Mouse (Mus musculus) induced T-regulatory cell, adult 2 months (primary cell): ENCODE data around the gene Snrnp48.

Source experiments
- DNase-seq: peaks from one replicate; pipeline ENCODE4 v3.0.0-alpha.2; 2012; ENCODE audit warnings: low read depth

Gene Snrnp48

DNA sequence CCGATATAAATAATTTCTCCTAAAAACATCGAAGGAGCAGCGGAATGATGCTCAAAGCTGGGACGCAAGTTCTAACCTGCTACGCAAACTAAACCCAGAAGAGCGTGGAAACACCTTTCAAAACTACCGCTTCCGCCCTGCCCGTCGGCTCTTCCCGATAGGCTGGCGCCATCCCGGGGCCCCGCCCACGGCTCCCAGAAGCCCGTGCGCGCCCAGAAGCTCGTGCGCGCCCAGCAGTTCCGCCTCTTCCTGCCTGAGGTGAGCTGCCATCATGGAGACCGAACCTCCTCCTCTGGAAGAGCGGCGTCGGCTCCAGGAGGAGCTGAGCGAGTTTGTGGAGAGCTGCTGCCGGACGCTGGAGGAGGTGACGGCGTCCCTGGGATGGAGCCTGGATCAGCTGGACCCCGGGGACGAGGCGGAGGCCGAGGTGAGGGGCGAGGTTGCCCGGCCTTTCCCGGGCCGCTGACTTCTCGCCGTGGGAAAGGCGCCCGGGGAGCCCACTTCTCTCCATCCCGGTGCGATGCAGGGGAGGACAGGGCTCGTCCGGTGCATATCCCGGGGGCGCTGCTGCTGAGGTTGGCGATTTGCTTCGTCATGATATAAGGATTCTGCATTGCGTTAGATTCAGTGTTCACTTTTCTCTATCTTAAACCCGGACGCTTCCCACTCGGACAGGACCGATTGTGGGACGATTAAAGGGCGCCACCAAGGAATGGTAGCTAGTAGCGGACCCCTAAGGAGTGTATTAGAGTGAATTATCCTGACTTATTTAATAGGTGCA, at the start of gene Snrnp48:
Snrnp48 (plus strand) TSS at position 237 of the 781 bp plus-strand sequence.
- DNase-seq, result peak; percentile 95

- DNase-seq, result no peak
Observed at GRCm38 (mm10) chr13:38155523-38155922, 49.2 kb upstream of the Snrnp48 start.

DNA sequence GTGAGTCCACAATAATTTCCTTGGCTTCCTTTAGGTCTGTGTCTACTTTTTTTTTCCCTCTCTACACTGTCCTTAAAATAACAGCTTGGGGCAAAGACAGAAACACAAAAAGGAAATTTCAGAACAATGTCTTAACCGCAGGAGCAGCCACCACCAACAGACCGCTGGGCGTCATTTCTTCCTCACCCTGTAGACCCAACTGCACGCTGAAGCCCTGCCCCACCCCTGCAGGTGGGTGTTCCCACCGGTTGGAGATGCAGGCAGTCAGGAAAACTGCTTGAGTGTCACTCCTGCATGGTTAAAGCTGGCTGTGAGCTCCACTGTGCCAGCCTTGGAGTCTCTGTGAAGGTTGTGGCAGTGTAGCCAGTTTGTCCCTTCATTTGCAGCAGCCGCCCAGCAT, 47.1 kb upstream of the Snrnp48 start:
- no peak for DNase-seq

GRCm38 (mm10) chr13:38162002-38162401, 42.7 kb upstream of the Snrnp48 start:
- DNase-seq, result no peak

DNA sequence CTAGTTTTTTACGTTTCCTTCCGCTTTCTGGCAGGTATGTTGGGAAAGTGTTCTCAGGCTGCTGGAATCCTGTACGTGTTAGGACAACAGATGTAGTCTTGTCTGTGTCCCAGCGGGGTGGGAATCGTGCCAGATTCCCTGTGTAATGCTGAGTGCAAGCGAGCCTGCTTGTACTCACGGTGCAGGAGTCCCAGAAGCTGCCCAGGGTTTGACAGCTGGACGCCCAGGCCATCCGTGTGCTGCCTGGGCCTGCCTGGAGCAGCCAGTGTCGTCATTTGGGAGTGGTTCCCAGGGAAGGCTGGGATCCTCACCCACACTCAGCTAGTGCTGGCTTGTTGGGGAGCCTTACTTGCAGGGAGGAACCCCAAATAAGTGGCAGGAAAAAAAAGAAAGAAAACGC, 42.1 kb upstream of the Snrnp48 start:
- DNase-seq, result no peak

DNA sequence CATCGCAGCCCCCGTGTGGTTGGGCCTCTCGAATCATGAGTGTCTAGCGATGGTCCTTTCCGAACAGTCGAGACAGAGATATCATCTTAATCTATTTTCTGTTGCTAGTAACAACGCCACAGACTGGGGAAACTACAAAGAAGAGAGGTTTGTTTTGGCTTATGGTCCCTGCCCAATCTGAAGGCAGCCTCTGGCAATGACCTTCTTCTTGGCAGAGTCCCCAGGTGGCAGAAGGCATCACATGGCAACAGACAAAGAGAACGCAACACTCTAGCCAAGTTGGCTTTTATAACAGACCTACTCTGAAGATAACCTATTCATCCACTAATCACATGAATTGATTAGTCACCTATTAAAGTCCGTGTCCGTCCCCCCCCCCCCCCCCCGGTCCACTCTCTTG, 39.8 kb upstream of the Snrnp48 start:
- no peak for DNase-seq

DNA sequence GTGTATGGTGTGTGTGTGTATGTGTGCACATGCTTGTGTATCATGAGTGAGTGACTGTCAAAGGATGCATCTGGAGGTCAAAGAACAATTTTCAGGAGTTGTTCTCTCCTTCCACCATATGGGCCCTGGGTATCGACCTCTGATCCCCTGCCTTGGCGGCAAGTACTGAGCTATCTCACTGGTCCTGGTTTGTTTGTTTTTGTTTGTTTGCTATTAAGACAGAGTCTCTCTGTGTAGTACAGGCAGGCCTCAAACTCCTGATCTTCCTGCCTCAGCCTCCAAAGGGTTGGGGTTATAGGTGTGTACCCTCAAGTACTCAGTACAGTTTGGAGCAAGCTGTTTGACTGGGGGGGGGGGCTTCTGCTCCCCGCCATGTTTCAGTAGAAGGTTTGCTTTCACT, 37.7 kb upstream of the Snrnp48 start:
- DNase-seq, result no peak

DNA sequence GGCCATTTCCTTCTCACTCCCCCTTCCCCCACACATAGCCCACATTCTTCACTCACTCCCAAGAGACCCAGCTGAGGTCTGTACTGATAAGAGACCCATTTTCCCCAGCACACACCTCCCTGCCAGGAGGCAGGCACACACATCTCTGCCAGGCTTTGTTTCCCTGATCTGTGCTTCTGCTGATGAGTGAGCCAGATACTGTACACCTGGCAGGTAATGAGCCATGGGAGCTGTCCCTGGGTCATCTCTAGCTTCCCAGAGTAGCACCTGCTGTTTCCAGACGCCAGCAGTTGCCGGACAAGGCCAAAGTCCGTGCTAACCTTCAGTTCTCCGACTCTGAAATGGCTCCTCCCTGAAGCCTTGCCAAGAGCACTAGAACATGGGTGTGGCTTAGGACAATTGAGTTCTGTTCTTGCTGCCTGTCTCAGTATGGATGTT, 34.0 kb upstream of the Snrnp48 start:
- DNase-seq, result no peak

- no peak for DNase-seq
Observed at GRCm38 (mm10) chr13:38193406-38193805, 11.3 kb upstream of the Snrnp48 start.

- no peak for DNase-seq
Observed at GRCm38 (mm10) chr13:38201413-38201812, 3.3 kb upstream of the Snrnp48 start.

DNA sequence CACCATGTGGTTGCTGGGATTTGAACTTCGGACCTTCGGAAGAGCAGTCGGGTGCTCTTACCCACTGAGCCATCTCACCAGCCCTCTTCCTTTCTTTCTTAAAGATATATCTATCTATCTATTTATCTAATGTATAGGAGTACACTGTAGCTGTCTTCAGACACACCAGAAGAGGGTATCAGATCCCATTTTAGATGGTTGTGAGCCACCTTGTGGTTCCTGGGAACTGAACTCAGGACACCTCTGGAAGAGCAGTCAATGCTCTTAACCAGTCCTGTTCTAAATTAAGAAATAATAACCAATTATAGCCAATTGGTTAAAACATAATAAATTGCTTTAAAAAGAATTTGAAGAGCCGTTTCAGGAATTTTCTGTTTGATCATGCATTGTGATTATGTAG, 567 bp upstream of the Snrnp48 start:
- no peak for DNase-seq

GRCm38 (mm10) chr13:38211122-38211521, 6.4 kb downstream of the Snrnp48 start:
- no peak for DNase-seq

DNA sequence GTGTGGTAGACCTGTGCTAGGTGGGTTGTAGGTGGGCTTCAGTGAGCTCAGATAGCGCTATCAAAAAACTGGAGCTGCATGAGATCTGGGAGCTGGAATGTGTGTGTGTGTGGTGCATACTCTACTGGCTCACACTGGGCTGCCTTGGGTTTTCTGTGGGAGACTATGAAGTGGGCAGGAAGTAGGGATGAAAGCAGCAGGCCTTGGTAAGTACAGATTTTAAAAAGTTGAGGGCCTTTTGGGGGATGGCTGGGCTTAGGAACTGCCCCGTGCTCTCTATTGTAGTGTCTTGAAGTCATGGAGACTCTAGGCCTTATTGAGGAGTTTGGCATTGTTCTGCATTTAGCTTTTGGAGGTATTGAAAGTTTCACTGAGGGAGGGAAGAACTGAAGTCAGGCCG, 13.9 kb downstream of the Snrnp48 start:
- DNase-seq, result no peak

DNA sequence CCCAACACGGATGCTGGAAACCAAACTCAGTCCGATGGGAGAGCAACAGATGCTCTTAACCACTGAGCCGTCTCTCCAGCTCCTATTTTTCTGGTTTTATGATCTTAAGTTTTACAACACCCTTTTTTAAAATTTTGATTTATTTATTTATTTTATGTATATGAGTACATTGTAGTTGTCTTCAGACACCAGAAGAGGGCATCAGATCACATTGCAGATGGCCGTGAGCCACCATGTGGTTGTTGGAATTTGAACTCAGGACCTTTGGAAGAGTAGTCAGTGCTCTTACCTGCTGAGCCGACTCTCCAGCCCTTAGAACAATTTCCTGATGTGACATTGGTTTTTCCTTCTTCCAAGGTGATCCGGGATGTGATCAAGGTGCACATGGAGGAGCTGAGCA, 15.6 kb downstream of the Snrnp48 start:
- no peak for DNase-seq

DNA sequence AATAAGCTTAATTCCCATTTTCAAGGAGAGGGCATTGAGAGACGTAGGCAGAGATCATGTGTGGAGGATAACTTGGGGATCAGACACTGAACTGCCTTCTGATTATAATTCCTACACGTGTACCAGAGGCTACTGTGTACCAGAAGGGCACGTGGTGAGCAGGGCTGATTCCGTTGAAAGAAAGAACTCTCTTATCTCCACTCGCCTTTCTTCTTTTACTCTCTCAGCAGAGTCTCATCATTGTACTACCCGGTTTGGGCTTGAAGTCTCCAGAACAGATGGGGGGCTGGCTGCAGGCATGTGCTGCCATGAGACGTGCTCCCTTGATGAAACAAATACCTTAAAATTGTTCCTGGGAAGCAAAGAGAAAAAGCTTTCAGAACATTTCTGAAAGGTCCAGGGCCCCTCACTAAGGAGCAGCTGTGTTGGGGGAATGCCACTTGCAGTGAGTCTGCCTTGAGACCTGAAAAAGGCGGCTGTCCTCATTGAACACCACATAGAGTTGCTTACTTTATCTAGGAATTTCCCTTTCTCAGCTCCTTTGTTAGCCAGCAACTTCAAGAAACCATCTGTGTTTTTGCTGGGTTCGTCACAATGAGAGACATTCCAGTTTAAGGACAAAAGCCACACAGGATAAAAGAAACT, 25.6 kb downstream of the Snrnp48 start:
- no peak for DNase-seq

GRCm38 (mm10) chr13:38232411-38232810, 27.7 kb downstream of the Snrnp48 start:
- no peak for DNase-seq

DNA sequence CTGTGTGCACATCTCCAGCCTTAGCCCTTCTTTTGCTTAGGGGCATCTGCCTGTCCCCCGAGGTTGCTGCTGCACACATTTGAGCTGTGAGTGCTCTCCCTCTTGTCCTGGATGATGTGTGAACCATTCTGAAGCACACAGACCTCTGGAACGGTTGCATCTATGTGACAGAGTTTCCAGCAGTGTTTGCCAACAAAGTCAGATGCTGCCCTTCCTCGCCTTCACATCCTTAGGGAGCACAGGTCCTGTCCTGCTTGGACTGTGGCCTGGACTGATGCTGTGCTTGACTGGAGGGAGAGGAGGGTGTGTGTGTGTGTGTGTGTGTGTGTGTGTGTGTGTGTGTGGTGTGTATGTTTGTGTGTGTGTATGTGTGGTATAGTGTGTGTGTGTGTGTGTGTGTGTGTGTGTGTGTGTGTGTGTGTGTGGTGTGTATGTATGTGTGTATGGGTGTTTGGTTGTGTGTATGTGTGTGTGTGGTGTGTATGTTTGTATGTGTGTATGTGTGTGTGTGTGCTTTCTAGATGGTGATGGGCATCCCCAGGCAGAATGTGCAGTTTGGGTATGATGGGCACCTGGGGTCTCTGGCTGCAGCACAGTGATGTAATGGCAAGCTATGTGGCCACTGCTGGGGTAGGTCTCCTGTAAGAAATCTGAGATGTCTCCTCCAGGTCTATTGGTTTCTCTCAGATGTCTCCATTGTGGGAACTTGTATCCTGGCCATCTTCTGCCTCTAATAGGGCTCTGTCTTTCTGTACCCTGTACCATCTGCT, 28.3 kb downstream of the Snrnp48 start:
- DNase-seq, result no peak

DNA sequence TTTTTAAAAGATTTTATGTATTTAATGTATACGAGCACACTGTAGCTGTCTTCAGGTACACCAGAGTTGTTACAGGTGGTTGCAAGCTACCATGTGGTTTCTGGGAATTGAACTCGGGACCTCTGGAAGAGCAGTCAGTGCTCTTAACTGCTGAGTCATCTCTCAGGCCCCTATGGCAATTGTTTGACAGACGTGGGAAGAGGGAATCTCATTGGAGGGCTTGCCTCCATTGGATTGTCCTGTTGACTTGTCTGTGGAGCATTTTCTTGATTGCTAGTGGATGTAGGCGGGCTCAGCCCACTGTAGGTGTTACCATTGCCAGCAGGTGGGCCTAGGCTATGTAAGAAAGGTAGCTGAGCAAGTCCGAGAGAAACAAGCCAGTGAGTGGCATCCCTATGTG, 29.9 kb downstream of the Snrnp48 start:
- no peak for DNase-seq

GRCm38 (mm10) chr13:38235370-38235769, 30.6 kb downstream of the Snrnp48 start:
- peak; percentile 64 for DNase-seq

DNA sequence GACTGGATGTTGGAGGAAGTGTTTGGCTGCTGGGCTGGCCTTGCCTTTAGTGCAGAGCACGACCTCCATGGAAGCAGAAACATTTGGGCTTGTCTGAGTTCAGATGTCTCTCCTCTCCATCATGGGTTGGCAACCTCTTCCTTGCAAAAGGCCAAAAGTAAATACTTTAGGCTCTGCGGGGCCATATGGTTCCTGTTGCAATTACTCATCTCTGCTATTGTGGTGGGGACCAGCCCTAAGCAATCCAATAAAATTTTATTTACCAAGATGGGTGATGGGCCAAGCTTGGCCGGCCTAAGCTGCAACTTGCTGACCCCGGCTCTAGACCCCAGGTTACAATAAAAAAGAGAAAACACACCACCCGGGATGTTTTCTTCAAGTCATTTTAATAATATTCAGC, 43.4 kb downstream of the Snrnp48 start:
- no peak for DNase-seq

DNA sequence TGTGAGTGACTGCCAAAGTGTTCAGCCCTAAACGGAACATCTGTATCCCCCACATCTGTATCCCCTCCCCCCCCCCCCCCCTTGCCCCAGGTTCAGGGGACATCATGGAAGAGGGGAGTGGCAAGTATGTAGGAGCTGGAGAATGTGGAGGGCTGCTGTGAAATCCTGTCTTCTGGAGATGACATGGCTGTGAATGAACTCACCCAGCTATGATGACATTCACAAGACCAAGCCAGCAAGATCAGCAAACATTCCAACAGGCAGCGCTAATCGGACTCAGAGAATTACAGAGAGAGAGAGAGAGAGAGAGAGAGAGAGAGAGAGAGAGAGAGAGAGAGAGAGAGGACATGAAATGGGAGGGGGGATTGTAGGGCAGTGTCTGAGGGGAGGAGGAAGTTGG, 46.5 kb downstream of the Snrnp48 start:
- DNase-seq, result no peak

- no peak for DNase-seq
Observed at GRCm38 (mm10) chr13:38253696-38254095, 49.0 kb downstream of the Snrnp48 start.

GRCm38 (mm10) chr13:38258901-38259300, 54.2 kb downstream of the Snrnp48 start:
- DNase-seq, result no peak
